Mouse (Mus musculus) monocyte, adult 5-6 weeks (primary cell): ENCODE data around the gene Chmp4b. TPM values are rescaled to one million over a fixed set of nuclear protein-coding genes. Genes with fewer than 3 reads are reported as not detected.

Source experiments
- ATAC-seq: fragments of 153-309, 156-312 bp; replicated peaks from 2 replicates; pipeline ENCODE4 v1.8.0; 2017; ENCODE audit warnings: mild to moderate bottlenecking; ENCODE audit not compliant: low TSS enrichment, insufficient number of reproducible peaks, severe bottlenecking, poor library complexity, low FRiP score
- total RNA-seq: library from RNA; stranded (forward); fragments of 200-1000, 200-491, 200-594 nt; gene quantifications from 3 replicates; pipeline ENCODE4 v1.2.3, GENCODE M21; 2017

The Chmp4b gene
- total RNA-seq, 1 experiment from 2014 or later = 228 TPM

DNA sequence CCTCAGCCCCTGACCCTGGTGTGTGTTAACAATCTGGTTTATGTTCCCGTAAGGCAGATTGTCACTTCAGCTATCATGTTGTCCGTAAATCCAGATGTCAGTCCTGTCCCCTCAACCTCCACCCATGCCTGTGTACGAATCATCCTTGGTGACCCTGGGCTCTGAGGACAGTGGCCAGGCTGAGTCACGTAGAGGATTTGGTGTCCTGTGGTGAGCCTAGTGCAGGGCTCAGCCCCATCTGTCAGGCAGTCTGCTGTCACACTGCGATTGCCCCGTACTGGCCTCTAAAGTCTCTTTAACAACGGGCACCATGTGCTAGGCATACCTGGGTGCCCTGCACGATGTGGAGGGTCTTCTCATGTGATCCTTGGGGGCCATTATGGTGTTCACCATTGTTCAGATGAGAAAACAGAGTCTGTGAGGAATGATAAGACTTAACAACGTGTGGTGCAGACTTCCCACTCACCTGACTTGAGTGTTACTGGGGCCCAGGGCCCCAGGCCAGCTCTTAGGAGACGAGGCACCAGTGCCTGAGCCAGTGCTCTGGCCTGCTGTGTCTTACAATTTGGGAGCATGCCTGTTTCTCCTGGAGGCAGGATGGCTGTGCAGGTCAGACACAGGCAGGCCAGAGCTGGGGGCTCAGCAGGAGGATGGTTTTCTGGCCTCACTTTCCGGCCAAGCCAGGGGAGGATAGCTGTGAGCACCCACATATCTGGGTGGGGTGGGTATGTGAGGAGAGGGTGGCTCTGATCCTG is 55.2 kb downstream of the Chmp4b start:
- ATAC-seq = no peak

DNA sequence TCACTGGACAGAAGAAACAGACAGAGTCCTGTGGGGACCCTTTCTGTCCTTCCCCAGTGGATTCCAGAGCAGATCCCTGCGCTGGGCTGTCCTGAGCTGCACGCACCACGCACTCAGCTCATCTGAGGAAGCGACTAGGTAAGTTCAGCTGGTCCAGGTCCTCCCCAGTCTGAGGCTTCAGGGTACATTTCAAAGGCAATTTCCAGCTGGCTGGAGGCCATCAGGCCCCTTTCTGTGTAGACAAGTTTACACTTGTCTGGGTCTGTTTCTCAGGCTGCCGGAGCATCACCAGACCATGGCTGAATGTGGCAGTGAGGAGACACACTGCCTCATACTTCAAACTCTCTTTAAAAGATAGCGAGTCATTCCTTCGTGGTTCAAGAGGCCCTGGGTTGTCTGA is 55.8 kb downstream of the Chmp4b start:
- no peak for ATAC-seq

DNA sequence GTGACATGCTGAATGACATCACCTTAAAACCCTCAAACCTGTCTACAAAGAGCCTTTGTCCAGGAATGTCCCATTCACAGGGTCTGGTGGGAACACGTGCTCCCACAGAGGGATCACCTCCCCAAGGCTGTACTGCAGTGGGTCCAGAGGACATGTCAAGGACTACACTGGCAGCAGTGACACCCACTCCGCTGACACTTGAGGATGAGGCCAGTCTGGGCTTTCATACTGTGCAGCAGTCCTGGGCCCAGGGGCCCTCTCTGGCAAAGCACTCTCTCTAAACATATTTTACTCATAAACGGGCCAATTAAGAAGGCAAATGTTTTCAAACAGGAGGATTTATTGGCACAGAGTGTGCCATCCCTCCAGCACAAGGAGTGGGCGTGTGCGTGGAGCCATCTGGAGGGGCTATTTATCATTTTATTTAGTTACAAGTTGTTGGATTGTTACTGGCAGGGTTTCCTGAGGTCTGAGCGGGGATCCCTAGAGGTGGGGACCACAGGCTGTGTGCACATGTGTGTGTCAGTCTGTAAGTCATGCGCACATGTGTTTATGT is 56.4 kb downstream of the Chmp4b start:
- no peak for ATAC-seq

DNA sequence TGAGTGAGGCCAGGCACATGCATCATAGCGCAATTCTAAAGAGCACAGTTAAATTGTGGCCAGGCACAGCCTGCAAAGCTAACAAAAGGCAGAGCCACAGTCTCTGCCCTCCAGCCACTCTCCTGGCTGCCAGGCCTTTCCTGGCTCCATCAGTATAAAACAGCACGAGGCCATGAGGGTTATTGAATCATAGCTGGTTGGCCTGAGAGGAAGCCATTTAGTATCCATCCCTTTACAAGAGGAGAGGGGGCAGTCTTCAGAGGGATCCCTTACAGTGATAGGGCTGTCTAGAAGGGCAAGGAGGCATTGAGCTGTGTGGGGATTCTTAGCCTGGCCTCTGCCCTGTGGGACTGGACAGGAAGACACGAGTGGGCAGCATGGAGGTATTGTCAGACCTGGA is 60.2 kb downstream of the Chmp4b start:
- no peak for ATAC-seq

DNA sequence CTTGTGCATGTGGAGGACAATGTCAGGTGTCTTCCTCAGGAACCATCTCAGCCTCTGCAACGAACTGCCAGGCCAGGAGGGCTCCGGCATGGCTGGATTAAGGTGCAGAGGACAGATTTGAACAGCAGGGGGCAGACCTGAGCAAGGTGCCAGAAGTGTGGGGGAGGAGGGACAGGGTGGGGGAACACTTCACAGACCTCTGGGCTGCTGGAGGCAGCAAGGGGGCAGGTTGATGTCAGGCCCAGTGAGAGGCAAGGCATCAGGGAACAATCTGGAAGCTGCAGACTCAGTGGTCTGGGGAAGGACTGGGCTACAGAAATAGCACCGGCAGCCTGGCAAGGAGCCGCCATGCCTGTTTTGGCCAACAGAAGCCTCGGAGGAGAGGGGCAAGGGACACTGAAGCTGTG is 60.8 kb downstream of the Chmp4b start:
- peak; percentile 83; the same call in 1 of the 2 replicates for ATAC-seq

DNA sequence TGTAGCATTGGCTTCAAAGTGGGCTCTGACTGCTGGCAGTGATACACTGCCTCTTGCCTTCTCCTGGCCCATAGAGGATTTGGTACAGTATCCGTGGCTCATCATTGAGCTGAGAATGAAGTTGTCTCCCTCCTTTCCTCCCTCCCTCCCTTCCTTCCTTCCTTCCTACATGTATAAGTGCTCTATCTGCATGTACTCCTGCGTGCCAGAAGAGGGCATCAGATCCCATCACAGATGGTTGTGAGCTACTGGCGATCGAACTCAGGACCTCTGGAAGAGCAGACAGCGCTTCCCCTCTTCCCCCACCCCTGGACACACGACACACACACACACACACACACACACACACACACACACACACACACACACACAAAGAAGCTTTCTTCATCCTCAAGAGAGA is 61.6 kb downstream of the Chmp4b start:
- ATAC-seq = no peak

DNA sequence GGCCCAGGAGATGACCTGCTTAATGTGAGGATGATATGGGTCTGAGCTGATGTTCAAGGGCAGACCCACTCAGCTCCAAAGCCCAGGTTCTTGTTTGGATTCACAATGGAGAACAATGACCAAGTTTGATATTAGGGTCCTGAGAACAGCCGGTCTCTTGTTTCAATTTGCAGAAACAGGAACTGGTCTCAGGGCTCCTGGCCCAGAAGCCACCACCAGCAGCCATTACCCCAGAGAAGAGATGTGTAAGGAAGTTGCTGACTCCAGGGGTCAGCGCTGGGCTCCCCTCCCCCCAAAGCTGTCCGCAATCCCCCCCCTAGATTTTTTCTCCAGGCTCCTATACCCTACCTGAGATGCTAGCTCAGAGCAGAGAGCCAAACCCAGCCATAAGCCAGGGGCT is 62.5 kb downstream of the Chmp4b start:
- ATAC-seq = no peak

DNA sequence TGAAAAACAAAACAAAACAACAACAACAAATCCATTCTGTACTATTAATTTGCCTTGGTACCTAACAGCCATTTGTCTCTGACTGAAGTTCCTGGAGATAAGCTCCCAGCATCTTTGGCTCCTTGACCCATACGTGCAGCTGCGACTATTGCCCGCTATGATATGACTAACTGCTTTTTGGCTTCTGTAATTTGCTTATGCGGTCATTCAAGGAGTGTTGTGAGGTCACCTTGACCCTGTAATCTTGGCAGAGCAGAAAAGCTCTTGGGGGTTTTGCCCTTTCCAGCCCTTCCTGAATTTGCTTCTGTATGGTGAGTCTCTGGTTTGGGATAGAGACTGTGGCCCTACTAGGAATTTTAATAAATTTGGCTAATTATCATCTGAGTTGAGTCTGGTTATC is 65.1 kb downstream of the Chmp4b start:
- ATAC-seq = no peak

DNA sequence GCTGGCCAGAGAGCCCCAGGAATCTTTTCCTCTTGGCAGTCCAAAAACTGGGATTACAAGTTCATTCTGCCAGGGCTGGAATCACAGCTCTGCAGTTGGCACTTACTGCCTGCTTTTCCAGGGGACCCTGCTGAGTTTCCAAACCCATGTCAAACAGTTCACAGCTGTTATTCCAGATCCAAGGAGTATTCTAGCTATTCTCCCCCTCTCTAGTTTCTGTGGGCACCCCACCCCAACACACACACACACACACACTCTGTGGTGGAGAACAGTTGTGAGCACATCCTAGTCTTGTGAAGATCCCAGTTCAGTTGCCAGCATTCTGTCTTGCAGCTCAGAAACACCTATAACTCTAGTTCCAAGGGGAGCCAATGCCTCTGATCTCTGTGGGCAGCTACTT is 65.6 kb downstream of the Chmp4b start:
- ATAC-seq = no peak

DNA sequence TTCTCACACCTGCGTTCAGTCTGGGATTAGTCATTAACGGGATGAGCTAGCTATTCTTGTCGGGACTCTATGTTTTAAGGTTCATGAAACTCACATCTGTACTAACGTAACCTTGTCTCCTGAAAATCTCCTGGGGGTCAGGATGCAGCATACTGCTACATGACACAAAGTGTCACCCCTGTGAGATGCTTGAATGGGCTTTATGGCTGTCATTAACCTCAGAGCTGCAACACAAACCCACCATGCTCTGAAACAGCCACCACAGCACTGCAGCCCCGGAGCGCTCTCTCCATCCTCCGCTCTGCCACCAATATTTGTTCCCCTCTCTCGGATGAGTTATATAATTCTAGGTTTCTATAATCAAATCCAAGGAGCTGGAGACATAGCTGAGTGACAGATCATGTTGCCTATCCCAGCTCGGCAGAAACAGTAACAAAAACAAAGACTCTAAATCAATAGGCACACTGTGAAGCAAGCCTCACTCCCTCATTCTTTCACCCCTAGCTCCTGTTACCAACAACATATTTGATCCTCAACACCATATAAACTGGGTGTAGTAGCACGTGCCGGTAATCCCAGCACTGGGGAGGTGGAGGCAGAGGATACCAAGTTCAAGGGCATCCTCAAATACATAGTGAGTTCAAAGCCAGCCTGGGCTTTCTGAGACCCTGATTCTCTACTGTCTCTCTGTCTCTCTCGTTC is 67.5 kb downstream of the Chmp4b start:
- ATAC-seq = no peak

DNA sequence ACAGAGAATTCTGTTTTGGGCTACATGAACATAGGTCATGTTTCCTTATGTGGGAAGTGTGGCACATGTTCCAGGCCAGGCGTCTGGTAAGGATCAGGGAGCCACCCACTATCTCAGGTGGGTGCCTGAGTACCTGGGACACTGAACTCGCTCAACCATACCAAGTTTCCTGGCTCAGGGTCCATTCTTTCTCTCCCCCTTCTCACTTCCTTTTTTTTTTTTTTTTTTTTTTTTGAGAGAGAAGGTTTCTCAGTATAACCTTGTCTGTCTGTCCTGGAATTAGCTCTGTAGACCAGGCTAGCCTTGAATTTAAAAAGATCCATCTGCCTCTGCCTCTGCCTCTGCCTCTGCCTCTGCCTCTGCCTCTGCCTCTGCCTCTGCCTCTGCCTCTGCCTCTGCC is 68.8 kb downstream of the Chmp4b start:
- no peak for ATAC-seq

DNA sequence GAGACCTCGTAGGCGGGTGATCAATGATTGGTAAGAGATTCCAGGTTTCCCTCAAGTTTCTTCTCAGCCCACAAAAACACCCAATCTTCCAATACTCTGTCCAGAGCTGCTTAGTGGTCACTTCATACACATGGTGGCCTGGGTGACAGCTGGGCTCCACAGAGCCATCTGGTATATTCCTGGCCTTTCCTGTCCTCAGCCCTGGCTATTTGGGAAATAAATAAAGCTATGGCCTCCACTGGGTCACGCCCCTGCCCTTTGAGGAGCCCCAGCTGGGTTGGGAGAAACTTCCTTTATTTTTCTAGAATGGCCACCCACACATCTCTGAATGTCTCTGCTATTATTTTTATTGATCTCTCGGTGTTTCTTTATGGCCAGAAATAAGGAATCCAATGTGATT is 72.0 kb downstream of the Chmp4b start:
- ATAC-seq = no peak

DNA sequence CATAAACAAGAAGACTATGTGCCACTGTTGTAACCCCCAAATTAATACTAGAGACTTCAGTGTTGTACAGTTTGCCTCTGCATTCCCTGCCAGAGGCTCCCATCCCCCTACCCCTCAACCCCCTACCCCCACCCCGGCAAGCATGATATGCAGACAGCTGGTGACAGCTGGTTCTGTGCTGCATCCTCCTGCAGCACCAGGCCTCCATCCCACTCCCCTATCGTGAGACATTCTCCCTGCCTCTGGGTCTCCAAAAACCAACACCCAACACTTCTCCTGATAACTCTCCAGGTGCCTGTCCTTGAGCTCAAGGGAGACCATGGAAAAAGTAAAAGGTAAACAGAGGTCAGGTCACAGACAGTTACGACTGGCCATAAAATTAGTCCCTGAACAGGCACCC is 78.2 kb downstream of the Chmp4b start:
- no peak for ATAC-seq

DNA sequence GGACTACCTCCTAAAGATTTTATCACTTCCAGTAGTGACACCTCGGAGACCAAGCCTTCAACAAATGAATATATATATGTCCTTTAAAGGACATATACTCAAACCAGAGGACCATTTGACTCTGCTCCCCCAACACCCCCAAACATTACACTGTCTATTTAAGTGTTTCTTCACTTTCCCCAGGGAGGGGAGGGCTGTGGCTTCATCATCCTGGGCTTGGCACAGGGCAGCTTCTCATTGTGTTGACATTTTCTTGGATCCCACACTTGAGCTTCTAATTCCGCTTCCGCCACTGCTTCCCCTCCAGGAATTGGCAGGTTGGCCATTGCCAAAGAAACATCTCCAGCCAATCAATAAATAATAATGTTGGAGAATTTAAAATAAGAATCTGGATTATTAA is 79.3 kb downstream of the Chmp4b start:
- no peak for ATAC-seq

DNA sequence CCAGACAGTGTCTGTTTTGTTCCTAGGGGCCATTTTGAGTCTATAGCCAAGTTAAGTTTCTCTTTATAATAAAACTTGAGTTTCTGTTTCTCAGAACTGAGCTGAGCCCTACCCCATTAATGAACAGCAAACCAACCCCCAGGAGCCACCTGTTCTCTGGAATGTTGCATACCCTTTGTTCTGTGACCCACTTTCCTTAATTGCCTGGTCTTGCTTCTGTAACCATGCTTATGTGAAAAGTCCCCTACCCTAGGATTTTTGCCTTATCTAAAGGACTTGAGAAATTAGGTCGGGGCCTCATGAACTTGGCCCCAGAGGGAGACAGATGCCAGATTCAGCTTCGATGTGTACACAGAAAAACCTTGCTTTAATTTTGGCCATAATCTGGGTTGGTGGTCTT is 80.4 kb downstream of the Chmp4b start:
- ATAC-seq = no peak

DNA sequence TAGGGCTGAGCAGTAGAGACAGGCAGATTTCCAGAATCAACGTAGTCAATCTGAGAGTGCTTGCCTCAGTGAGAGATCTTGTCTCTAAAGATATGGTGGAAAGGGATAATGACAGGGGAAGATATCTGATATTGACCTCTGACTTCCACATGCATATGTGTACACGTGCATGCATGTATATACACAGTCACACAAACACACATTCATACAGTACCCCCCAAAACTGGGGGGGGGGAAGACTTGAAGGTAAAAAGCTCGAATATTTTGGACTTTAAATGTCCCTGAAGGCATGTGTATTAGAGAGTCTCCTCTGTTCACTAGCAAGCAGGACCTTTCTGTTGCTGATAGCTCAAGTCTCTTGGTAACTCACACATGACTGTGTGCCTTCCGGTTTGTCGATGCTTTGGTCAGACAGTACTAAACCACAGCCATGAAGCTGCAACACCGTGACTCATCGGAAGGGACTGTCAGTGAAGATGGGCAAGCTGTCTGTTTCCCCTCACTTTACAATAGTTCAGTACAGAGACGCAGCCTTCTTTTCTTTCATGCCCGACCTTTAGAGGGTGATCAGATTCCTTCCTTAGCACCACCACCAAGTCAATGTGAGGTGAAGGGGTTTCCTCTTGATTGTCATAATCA is 81.1 kb downstream of the Chmp4b start:
- peak; percentile 91 for ATAC-seq

DNA sequence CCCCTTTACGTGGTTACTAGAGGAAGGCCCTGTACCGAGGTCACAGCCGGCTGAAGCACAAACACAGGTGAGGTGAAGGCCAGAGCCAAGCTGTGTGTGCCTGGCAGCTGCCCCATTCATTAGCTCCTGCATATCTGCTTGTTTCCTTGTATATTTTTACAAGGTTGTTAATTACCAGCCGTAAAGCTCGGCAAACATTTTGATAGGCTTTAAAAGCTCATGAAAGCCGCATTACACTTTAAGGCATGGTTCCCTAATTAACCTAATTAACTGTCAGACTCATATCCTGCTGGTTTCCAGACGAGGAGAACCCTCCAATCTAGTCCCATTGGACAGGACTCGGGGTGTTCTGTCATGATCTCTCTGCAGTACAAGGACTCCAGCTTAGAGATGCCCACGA is 83.5 kb downstream of the Chmp4b start:
- ATAC-seq = no peak

DNA sequence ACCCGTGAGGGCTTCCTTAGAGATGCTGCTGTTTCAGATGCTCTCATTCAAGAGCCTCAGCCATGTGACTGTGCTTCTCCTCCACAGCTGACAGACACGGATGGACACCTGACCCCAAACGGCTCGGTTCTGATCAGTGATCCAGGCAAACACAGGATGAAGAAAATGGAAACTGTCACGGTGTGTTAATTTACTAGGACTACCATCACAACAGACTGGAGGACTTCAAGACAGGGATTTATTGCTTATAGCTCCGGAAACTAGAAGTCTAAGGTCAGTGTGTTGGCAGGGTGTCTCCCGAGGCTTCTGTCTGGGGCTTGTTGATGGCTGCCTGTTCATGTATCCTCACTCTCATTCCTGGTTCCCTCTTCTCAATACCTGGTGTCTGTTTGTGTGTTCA is 83.9 kb downstream of the Chmp4b start:
- no peak for ATAC-seq

DNA sequence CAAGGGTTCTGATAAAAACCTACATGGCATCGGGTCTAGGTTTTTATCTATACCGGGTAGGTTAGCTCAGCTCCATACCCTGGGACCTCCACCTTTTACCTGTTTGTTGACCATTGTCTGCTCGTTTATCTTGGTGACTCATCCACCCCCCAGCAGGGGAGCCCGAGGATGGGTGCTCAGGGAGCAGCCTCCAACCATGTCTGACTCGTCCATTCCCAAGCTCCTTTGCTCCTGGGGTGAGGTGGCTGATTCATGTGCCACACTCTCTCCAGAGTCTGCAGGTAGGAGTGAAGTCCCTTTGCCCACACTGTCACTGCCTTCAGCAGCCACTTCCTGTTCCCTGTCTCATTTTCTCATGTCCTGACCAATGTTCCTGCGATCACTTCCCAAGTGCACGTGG is 84.5 kb downstream of the Chmp4b start:
- ATAC-seq = no peak

DNA sequence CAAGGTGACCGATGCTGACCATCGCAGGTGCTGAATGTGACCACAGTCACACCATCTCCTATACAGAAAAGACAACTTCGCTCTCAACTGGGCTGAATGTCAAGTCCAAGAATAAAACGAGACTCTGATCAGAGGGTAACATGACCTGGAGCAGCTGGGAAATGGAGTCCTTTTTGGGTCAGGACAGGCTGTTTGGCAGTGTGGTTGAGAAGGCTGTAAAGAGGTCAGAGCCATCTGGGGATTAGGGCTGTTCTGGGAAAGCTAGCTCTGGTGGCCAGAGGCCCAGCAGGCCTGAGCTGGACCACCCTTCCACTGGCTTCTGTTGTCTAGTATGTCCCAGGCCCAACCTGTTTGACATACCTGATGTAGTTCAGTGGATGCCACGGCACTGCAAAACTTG is 87.1 kb downstream of the Chmp4b start:
- no peak for ATAC-seq
